Mouse (Mus musculus): ENCODE data around the gene Vamp2. TPM values are rescaled to one million over a fixed set of nuclear protein-coding genes. Genes with fewer than 3 reads are reported as not detected.

Vamp2 gene
- polyA plus RNA-seq, 1 experiment = 319 TPM

- peak; percentile 40 for DNase-seq (ENCODE audit: low read depth)
- TF ChIP-seq POLR2A (IDR thresholded peaks at IDR 0.05; ENCODE audit: borderline replicate concordance, extremely low read depth, insufficient read depth, insufficient read length, poor library complexity, severe bottlenecking) (no peak), CTCF (IDR thresholded peaks at IDR 0.05; ENCODE audit: borderline replicate concordance, extremely low read depth, insufficient read depth, insufficient read length) (no peak)
Measured at GRCm38 (mm10) chr11:69121001-69121740, 32.9 kb downstream of the Vamp2 start.

GRCm38 (mm10) chr11:69121741-69122335 lies 33.5 kb downstream of the Vamp2 start:
- peak; percentile 55 for DNase-seq (ENCODE audit: low read depth)
- no peak for TF ChIP-seq CTCF (IDR thresholded peaks at IDR 0.05; ENCODE audit: borderline replicate concordance, extremely low read depth, insufficient read depth, insufficient read length)

GRCm38 (mm10) chr11:69122336-69122951 lies 34.2 kb downstream of the Vamp2 start, which contains the start of gene 9130213A22Rik:
Gene 9130213A22Rik (minus strand): TSS chr11:69122589.
- peak; percentile 94 for DNase-seq (ENCODE audit: low read depth)
- TF ChIP-seq POLR2A (IDR thresholded peaks at IDR 0.05; ENCODE audit: borderline replicate concordance, extremely low read depth, insufficient read depth, insufficient read length, poor library complexity, severe bottlenecking) (no peak), CTCF (IDR thresholded peaks at IDR 0.05; ENCODE audit: borderline replicate concordance, extremely low read depth, insufficient read depth, insufficient read length) (peak; percentile 48)

- peak; percentile 91 for DNase-seq (ENCODE audit: low read depth)
- TF ChIP-seq POLR2A (IDR thresholded peaks at IDR 0.05; ENCODE audit: borderline replicate concordance, extremely low read depth, insufficient read depth, insufficient read length, poor library complexity, severe bottlenecking) (no peak), CTCF (IDR thresholded peaks at IDR 0.05; ENCODE audit: borderline replicate concordance, extremely low read depth, insufficient read depth, insufficient read length) (no peak)
Measured at GRCm38 (mm10) chr11:69123056-69123692, 34.9 kb downstream of the Vamp2 start.

- TF ChIP-seq CTCF (IDR thresholded peaks at IDR 0.05; ENCODE audit: borderline replicate concordance, extremely low read depth, insufficient read depth, insufficient read length) = no peak
- TF ChIP-seq POLR2A (IDR thresholded peaks at IDR 0.05; ENCODE audit: borderline replicate concordance, extremely low read depth, insufficient read depth, insufficient read length, poor library complexity, severe bottlenecking) = no peak
- peak; percentile 95 for DNase-seq (ENCODE audit: low read depth)
Measured at GRCm38 (mm10) chr11:69123693-69124497, 35.6 kb downstream of the Vamp2 start.

GRCm38 (mm10) chr11:69124498-69124847 lies 36.2 kb downstream of the Vamp2 start:
- TF ChIP-seq CTCF (IDR thresholded peaks at IDR 0.05; ENCODE audit: borderline replicate concordance, extremely low read depth, insufficient read depth, insufficient read length) (no peak), POLR2A (IDR thresholded peaks at IDR 0.05; ENCODE audit: borderline replicate concordance, extremely low read depth, insufficient read depth, insufficient read length, poor library complexity, severe bottlenecking) (no peak)
- peak; percentile 89 for DNase-seq (ENCODE audit: low read depth)

- DNase-seq (ENCODE audit: low read depth) = peak; percentile 94
- TF ChIP-seq CTCF (IDR thresholded peaks at IDR 0.05; ENCODE audit: borderline replicate concordance, extremely low read depth, insufficient read depth, insufficient read length) = peak; percentile 51; the same call in 1 of the 2 replicates
- TF ChIP-seq POLR2A (IDR thresholded peaks at IDR 0.05; ENCODE audit: borderline replicate concordance, extremely low read depth, insufficient read depth, insufficient read length, poor library complexity, severe bottlenecking) = no peak
Measured at GRCm38 (mm10) chr11:69125041-69125851, 37.0 kb downstream of the Vamp2 start.

- TF ChIP-seq CTCF (IDR thresholded peaks at IDR 0.05; ENCODE audit: borderline replicate concordance, extremely low read depth, insufficient read depth, insufficient read length) = no peak
- TF ChIP-seq POLR2A (IDR thresholded peaks at IDR 0.05; ENCODE audit: borderline replicate concordance, extremely low read depth, insufficient read depth, insufficient read length, poor library complexity, severe bottlenecking) = no peak
- DNase-seq (ENCODE audit: low read depth) = no peak
Measured at GRCm38 (mm10) chr11:69125852-69125918, 37.4 kb downstream of the Vamp2 start, which contains the start of gene Aloxe3. Gene Aloxe3 (plus strand): TSS chr11:69125896.

- DNase-seq (ENCODE audit: low read depth) = peak; percentile 20
- no peak for TF ChIP-seq CTCF (IDR thresholded peaks at IDR 0.05; ENCODE audit: borderline replicate concordance, extremely low read depth, insufficient read depth, insufficient read length)
Measured at GRCm38 (mm10) chr11:69125919-69126705, 37.8 kb downstream of the Vamp2 start.

GRCm38 (mm10) chr11:69126706-69127095 lies 38.4 kb downstream of the Vamp2 start:
- no peak for DNase-seq (ENCODE audit: low read depth)

More at GRCm38 (mm10) chr11:69126706-69127095, 38.4 kb downstream of the Vamp2 start:
- TF ChIP-seq CTCF (IDR thresholded peaks at IDR 0.05; ENCODE audit: borderline replicate concordance, extremely low read depth, insufficient read depth, insufficient read length) (no peak), POLR2A (IDR thresholded peaks at IDR 0.05; ENCODE audit: borderline replicate concordance, extremely low read depth, insufficient read depth, insufficient read length, poor library complexity, severe bottlenecking) (no peak)
